Mouse (Mus musculus): ENCODE data around the gene Slc25a13. TPM values are rescaled to one million over a fixed set of nuclear protein-coding genes. Genes with fewer than 3 reads are reported as not detected.
"Not testable (repeated sequence)": the region's sequence is repeated elsewhere in the genome, so short reads cannot be mapped to it uniquely, and the experiment has no call there.

Slc25a13 gene
- polyA plus RNA-seq, 1 experiment from 2014 or later, result 50.1 TPM

DNA sequence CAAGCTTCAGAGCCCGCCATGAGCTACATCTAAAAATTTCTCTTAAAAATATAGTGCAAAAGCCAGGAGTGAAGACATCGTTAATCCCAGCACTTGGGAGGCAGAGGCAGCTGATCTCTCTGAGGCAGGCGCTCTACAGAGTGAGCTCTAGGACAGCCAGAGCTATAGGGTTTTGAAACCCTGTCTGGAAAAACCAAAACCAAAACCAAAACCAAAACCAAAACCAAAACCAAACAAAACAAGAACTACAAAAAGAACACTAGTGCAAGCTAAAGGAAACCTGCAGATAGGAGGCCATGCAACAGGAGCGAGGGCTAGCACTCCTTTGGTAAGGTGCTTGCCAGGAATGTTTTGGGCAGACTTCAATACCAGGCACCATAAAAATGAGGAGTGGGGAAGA lies 30.5 kb downstream of the Slc25a13 start:
- Histone ChIP-seq H3K27me3 (ENCODE audit: control insufficient read depth, insufficient read depth, low read length) (no peaks in the 10 kb centered on the region), H3K9ac (ENCODE audit: low read length) (no peak overlapping the region), H3K27ac (replicated peaks; ENCODE audit: low read depth, low read length) (no peak overlapping the region), H3K36me3 (ENCODE audit: control insufficient read depth, insufficient read depth, low read length) (no peaks in the 10 kb centered on the region), H3K4me3 (ENCODE audit: low read depth, low read length) (no peak overlapping the region), H3K4me1 (ENCODE audit: control insufficient read depth, insufficient read depth, low read length) (no peaks in the 10 kb centered on the region), H3K4me2 (ENCODE audit: low read depth, severe bottlenecking) (no peak overlapping the region), H3K9me3 (ENCODE audit: control insufficient read depth, low read length) (no peaks in the 10 kb centered on the region)
- no peak for ATAC-seq (ENCODE audit: insufficient number of reproducible peaks, low FRiP score, low TSS enrichment, low read depth)
- no peak for DNase-seq (ENCODE audit: low spot score)
- 87% methylated on average over 4 of the region's 4 CpGs for whole genome bisulfite sequencing

DNA sequence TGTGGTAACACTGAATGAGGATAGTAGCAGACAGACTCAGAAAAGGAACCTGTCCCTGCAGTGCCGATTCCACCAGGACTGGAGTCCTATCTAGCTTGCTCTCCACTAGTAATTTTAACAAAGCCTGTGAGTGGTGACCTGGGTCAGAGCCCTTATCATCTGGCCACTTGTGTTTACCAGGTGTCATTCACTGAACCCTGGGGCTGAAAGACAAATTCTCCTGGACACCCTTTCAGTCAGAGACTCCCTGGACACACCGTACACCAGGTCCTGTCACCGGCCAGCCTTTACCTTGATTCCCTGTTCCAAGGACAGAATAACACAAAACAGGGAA lies 31.3 kb downstream of the Slc25a13 start:
- H3K9me3 ChIP-seq (ENCODE audit: control insufficient read depth, low read length), result no peaks in the 10 kb centered on the region
- no peaks in the 10 kb centered on the region for H3K4me1 ChIP-seq (ENCODE audit: control insufficient read depth, insufficient read depth, low read length)
- H3K27me3 ChIP-seq (ENCODE audit: control insufficient read depth, insufficient read depth, low read length), result no peaks in the 10 kb centered on the region
- no peak overlapping the region for H3K4me3 ChIP-seq (ENCODE audit: low read depth, low read length)
- WGBS, result 71% methylated on average over 3 of the region's 3 CpGs
- H3K27ac ChIP-seq (replicated peaks; ENCODE audit: low read depth, low read length), result no peak overlapping the region
- H3K36me3 ChIP-seq (ENCODE audit: control insufficient read depth, insufficient read depth, low read length), result no peaks in the 10 kb centered on the region
- H3K4me2 ChIP-seq (ENCODE audit: low read depth, severe bottlenecking), result no peak overlapping the region
- no peak overlapping the region for H3K9ac ChIP-seq (ENCODE audit: low read length)
- no peak for DNase-seq (ENCODE audit: low spot score)
- no peak for ATAC-seq (ENCODE audit: insufficient number of reproducible peaks, low FRiP score, low TSS enrichment, low read depth)

GRCm38 (mm10) chr6:6184921-6185734 lies 31.8 kb downstream of the Slc25a13 start:
- DNase-seq (ENCODE audit: low spot score), result no peak
- H3K4me1 ChIP-seq (ENCODE audit: control insufficient read depth, insufficient read depth, low read length), result no peaks in the 10 kb centered on the region
- H3K9me3 ChIP-seq (ENCODE audit: control insufficient read depth, low read length), result no peaks in the 10 kb centered on the region
- H3K9ac ChIP-seq (ENCODE audit: low read length), result no peak overlapping the region
- H3K27ac ChIP-seq (replicated peaks; ENCODE audit: low read depth, low read length), result no peak overlapping the region
- ATAC-seq (ENCODE audit: insufficient number of reproducible peaks, low FRiP score, low TSS enrichment, low read depth), result no peak
- H3K4me2 ChIP-seq (ENCODE audit: low read depth, severe bottlenecking), result no peak overlapping the region
- no peaks in the 10 kb centered on the region for H3K36me3 ChIP-seq (ENCODE audit: control insufficient read depth, insufficient read depth, low read length)
- WGBS, result 65% methylated on average over 7 of the region's 7 CpGs
- H3K4me3 ChIP-seq (ENCODE audit: low read depth, low read length), result no peak overlapping the region
- H3K27me3 ChIP-seq (ENCODE audit: control insufficient read depth, insufficient read depth, low read length), result no peaks in the 10 kb centered on the region

GRCm38 (mm10) chr6:6183601-6184000 lies 33.4 kb downstream of the Slc25a13 start:
- H3K9me3 ChIP-seq (ENCODE audit: control insufficient read depth, low read length), result no peaks in the 10 kb centered on the region
- H3K36me3 ChIP-seq (ENCODE audit: control insufficient read depth, insufficient read depth, low read length), result no peaks in the 10 kb centered on the region
- DNase-seq (ENCODE audit: low spot score) (no peak), ATAC-seq (ENCODE audit: insufficient number of reproducible peaks, low FRiP score, low TSS enrichment, low read depth) (no peak)
- H3K27ac ChIP-seq (replicated peaks; ENCODE audit: low read depth, low read length), result no peak overlapping the region
- H3K4me3 ChIP-seq (ENCODE audit: low read depth, low read length), result no peak overlapping the region
- no peaks in the 10 kb centered on the region for H3K27me3 ChIP-seq (ENCODE audit: control insufficient read depth, insufficient read depth, low read length)
- H3K9ac ChIP-seq (ENCODE audit: low read length), result no peak overlapping the region
- H3K4me1 ChIP-seq (ENCODE audit: control insufficient read depth, insufficient read depth, low read length), result no peaks in the 10 kb centered on the region
- 83% methylated on average over 8 of the region's 8 CpGs for WGBS
- no peak overlapping the region for H3K4me2 ChIP-seq (ENCODE audit: low read depth, severe bottlenecking)

DNA sequence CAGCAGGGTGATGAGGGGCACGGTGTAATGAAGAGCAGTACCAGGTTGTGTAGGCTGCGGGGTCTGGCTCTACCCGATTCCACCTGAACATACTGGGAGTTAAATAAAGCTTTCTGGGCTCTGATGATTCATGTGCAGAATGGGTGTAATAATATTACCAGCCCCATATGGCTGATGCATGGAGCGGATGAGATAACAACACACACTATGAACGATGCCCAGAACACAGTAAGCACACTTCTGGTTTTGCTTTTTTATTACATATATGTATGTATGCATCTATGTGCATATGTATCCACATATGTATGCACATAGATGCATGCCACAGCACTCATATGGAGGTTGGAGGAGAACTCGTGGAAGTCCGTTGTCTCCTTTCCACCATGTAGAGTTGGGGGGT lies 34.8 kb downstream of the Slc25a13 start:
- Histone ChIP-seq H3K27ac (replicated peaks; ENCODE audit: low read depth, low read length) (no peak overlapping the region), H3K9ac (ENCODE audit: low read length) (no peak overlapping the region), H3K9me3 (ENCODE audit: control insufficient read depth, low read length) (no peaks in the 10 kb centered on the region), H3K4me1 (ENCODE audit: control insufficient read depth, insufficient read depth, low read length) (no peaks in the 10 kb centered on the region), H3K27me3 (ENCODE audit: control insufficient read depth, insufficient read depth, low read length) (no peaks in the 10 kb centered on the region), H3K36me3 (ENCODE audit: control insufficient read depth, insufficient read depth, low read length) (no peaks in the 10 kb centered on the region), H3K4me3 (ENCODE audit: low read depth, low read length) (no peak overlapping the region), H3K4me2 (ENCODE audit: low read depth, severe bottlenecking) (no peak overlapping the region)
- 95% methylated on average over 7 of the region's 7 CpGs for WGBS
- no peak for DNase-seq (ENCODE audit: low spot score)
- no peak for ATAC-seq (ENCODE audit: insufficient number of reproducible peaks, low FRiP score, low TSS enrichment, low read depth)

GRCm38 (mm10) chr6:6178341-6178740 lies 38.6 kb downstream of the Slc25a13 start:
- not testable (repeated sequence) for H3K9me3 ChIP-seq (ENCODE audit: control insufficient read depth, low read length); H3K36me3 ChIP-seq (ENCODE audit: control insufficient read depth, insufficient read depth, low read length); H3K4me1 ChIP-seq (ENCODE audit: control insufficient read depth, insufficient read depth, low read length); H3K4me2 ChIP-seq (ENCODE audit: low read depth, severe bottlenecking); H3K27me3 ChIP-seq (ENCODE audit: control insufficient read depth, insufficient read depth, low read length); ATAC-seq (ENCODE audit: insufficient number of reproducible peaks, low FRiP score, low TSS enrichment, low read depth); H3K9ac ChIP-seq (ENCODE audit: low read length); H3K4me3 ChIP-seq (ENCODE audit: low read depth, low read length); DNase-seq (ENCODE audit: low spot score); H3K27ac ChIP-seq (replicated peaks; ENCODE audit: low read depth, low read length)
- 90% methylated on average over 15 of the region's 15 CpGs for WGBS

DNA sequence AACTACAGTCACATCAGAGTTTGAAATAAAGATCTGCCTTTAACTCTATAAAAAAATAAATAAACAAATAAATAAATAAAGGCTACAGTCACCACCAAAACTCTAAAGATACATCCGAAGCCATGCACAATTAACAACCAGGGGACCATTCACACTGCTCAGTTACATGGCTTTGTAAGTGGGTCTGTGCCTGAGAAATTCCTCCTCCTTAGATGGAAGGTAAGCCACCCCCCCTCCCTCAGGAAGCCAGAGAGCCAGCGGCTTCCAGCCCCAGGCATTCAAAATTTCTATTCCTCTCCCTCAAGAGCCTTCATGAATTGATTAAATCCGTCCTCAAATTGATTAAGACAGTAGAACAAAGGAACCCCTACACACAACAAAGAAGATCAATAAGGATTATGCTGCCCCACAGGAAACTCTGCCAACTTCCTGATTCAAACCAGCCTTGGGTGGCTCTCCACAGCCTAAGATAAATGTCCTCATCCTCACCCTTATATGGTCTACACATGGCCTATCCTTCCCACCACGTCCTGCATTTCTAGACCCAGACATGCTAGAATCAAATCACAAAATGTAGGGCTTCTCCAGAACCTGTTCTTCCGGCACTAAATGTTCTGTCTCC lies 41.5 kb downstream of the Slc25a13 start:
- H3K36me3 ChIP-seq (ENCODE audit: control insufficient read depth, insufficient read depth, low read length), result no peaks in the 10 kb centered on the region
- H3K4me2 ChIP-seq (ENCODE audit: low read depth, severe bottlenecking), result no peak overlapping the region
- H3K27ac ChIP-seq (replicated peaks; ENCODE audit: low read depth, low read length), result no peak overlapping the region
- ATAC-seq (ENCODE audit: insufficient number of reproducible peaks, low FRiP score, low TSS enrichment, low read depth) (no peak), DNase-seq (ENCODE audit: low spot score) (no peak)
- peaks cover 16% of the 10 kb centered on the region for H3K4me1 ChIP-seq (ENCODE audit: control insufficient read depth, insufficient read depth, low read length)
- no peak overlapping the region for H3K9ac ChIP-seq (ENCODE audit: low read length)
- H3K9me3 ChIP-seq (ENCODE audit: control insufficient read depth, low read length), result no peaks in the 10 kb centered on the region
- 54% methylated on average over 5 of the region's 5 CpGs for WGBS
- no peak overlapping the region for H3K4me3 ChIP-seq (ENCODE audit: low read depth, low read length)
- H3K27me3 ChIP-seq (ENCODE audit: control insufficient read depth, insufficient read depth, low read length), result no peaks in the 10 kb centered on the region

- peaks cover 16% of the 10 kb centered on the region for H3K4me1 ChIP-seq (ENCODE audit: control insufficient read depth, insufficient read depth, low read length)
- no peaks in the 10 kb centered on the region for H3K27me3 ChIP-seq (ENCODE audit: control insufficient read depth, insufficient read depth, low read length)
- no peak overlapping the region for H3K27ac ChIP-seq (replicated peaks; ENCODE audit: low read depth, low read length)
- H3K9me3 ChIP-seq (ENCODE audit: control insufficient read depth, low read length), result no peaks in the 10 kb centered on the region
- ATAC-seq (ENCODE audit: insufficient number of reproducible peaks, low FRiP score, low TSS enrichment, low read depth) (no peak), DNase-seq (ENCODE audit: low spot score) (peak; percentile 69)
- no peak overlapping the region for H3K4me3 ChIP-seq (ENCODE audit: low read depth, low read length)
- no peak overlapping the region for H3K9ac ChIP-seq (ENCODE audit: low read length)
- no peak overlapping the region for H3K4me2 ChIP-seq (ENCODE audit: low read depth, severe bottlenecking)
- 17% methylated on average over 9 of the region's 9 CpGs for WGBS
- H3K36me3 ChIP-seq (ENCODE audit: control insufficient read depth, insufficient read depth, low read length), result no peaks in the 10 kb centered on the region
Measured at GRCm38 (mm10) chr6:6173935-6174561, 42.9 kb downstream of the Slc25a13 start.
